Mouse (Mus musculus): ENCODE results near the gene Senp8.
A peak's percentile ranks its signal among the peaks of the same experiment; 100 is the strongest.
"Not testable (repeated sequence)": the region's sequence is repeated elsewhere in the genome, so short reads cannot be mapped to it uniquely, and the experiment has no call there.

Senp8 gene

GRCm38 (mm10) chr9:59750267-59751065 lies at the start of gene Senp8, which contains the start of gene Myo9a:
Gene Senp8, minus strand, starts transcription at chr9:59750710.
Gene Myo9a, plus strand, starts transcription at chr9:59750896.
- peak; percentile 99 for DNase-seq

GRCm38 (mm10) chr9:59766966-59767461 lies 16.5 kb upstream of the Senp8 start:
- DNase-seq: not testable (repeated sequence)

- peak; percentile 14 for DNase-seq
Observed at GRCm38 (mm10) chr9:59760515-59760914, 10.0 kb upstream of the Senp8 start.

GRCm38 (mm10) chr9:59757016-59757415 lies 6.5 kb upstream of the Senp8 start:
- DNase-seq: not testable (repeated sequence)

GRCm38 (mm10) chr9:59755199-59755598 lies 4.7 kb upstream of the Senp8 start:
- DNase-seq: no peak

- DNase-seq: peak; percentile 13
Observed at GRCm38 (mm10) chr9:59751966-59752365, 1.5 kb upstream of the Senp8 start.

GRCm38 (mm10) chr9:59751066-59751581 lies 614 bp upstream of the Senp8 start:
- DNase-seq: peak; percentile 93

GRCm38 (mm10) chr9:59749581-59750265 lies 787 bp downstream of the Senp8 start:
- no peak for DNase-seq

GRCm38 (mm10) chr9:59748969-59749368 lies 1.5 kb downstream of the Senp8 start:
- peak; percentile 18 for DNase-seq

- DNase-seq: no peak
Observed at GRCm38 (mm10) chr9:59748387-59748786, 2.1 kb downstream of the Senp8 start.

GRCm38 (mm10) chr9:59743903-59744302 lies 6.6 kb downstream of the Senp8 start:
- DNase-seq: no peak

GRCm38 (mm10) chr9:59740593-59740992 lies 9.9 kb downstream of the Senp8 start:
- no peak for DNase-seq

- DNase-seq: no peak
Observed at GRCm38 (mm10) chr9:59735394-59735793, 15.1 kb downstream of the Senp8 start.

GRCm38 (mm10) chr9:59733075-59733474 lies 17.4 kb downstream of the Senp8 start:
- no peak for DNase-seq

GRCm38 (mm10) chr9:59731136-59731535 lies 19.4 kb downstream of the Senp8 start:
- no peak for DNase-seq

- DNase-seq: no peak
Observed at GRCm38 (mm10) chr9:59727569-59728286, 22.8 kb downstream of the Senp8 start.

GRCm38 (mm10) chr9:59725515-59725914 lies 25.0 kb downstream of the Senp8 start:
- DNase-seq: no peak

- peak; percentile 60 for DNase-seq
Observed at GRCm38 (mm10) chr9:59723791-59724442, 26.6 kb downstream of the Senp8 start.

- peak; percentile 87 for DNase-seq
Observed at GRCm38 (mm10) chr9:59723096-59723657, 27.3 kb downstream of the Senp8 start.

- no peak for DNase-seq
Observed at GRCm38 (mm10) chr9:59721144-59721543, 29.4 kb downstream of the Senp8 start.

- DNase-seq: peak; percentile 59
Observed at GRCm38 (mm10) chr9:59718237-59718636, 32.3 kb downstream of the Senp8 start.

GRCm38 (mm10) chr9:59716275-59716898 lies 34.1 kb downstream of the Senp8 start:
- DNase-seq: peak; percentile 30

Measured in lung, postnatal 10 days (tissue).